Mouse (Mus musculus) liver, adult (tissue): ENCODE measurements around the gene Cpm.

ENCODE experiments used
- GATA4 ChIP-seq: IDR thresholded peaks from 2 replicates; pipeline ENCODE4 v1.6.1; 2014; ENCODE audit warnings: mild to moderate bottlenecking, low read length; ENCODE audit not compliant: insufficient replicate concordance

The Cpm gene

GRCm38 (mm10) chr10:117708376-117708775 is 79.1 kb downstream of the Cpm start:
- TF ChIP-seq GATA4: no peak

- TF ChIP-seq GATA4: no peak
These were observed 79.6 kb downstream of the Cpm start for GRCm38 (mm10) chr10:117708856-117709255.

- no peak for TF ChIP-seq GATA4
These were observed 80.1 kb downstream of the Cpm start for GRCm38 (mm10) chr10:117709326-117709830.

GRCm38 (mm10) chr10:117709930-117710603 is 80.8 kb downstream of the Cpm start:
- no peak for TF ChIP-seq GATA4

GRCm38 (mm10) chr10:117710604-117711141 is 81.4 kb downstream of the Cpm start, which contains the start of gene Mdm2:
Gene Mdm2 (minus strand): TSS chr10:117710758.
- no peak; the same call in 1 of the 2 replicates for TF ChIP-seq GATA4

GRCm38 (mm10) chr10:117711408-117711807 is 82.1 kb downstream of the Cpm start:
- TF ChIP-seq GATA4: no peak

- TF ChIP-seq GATA4: no peak
These were observed 83.0 kb downstream of the Cpm start for GRCm38 (mm10) chr10:117712191-117712754.

- TF ChIP-seq GATA4: no peak
These were observed 83.6 kb downstream of the Cpm start for GRCm38 (mm10) chr10:117712871-117713270.

- TF ChIP-seq GATA4: no peak
These were observed 84.2 kb downstream of the Cpm start for GRCm38 (mm10) chr10:117713466-117713865.

- no peak for TF ChIP-seq GATA4
These were observed 84.8 kb downstream of the Cpm start for GRCm38 (mm10) chr10:117714048-117714545.

GRCm38 (mm10) chr10:117714928-117715500 is 85.7 kb downstream of the Cpm start:
- no peak for TF ChIP-seq GATA4

GRCm38 (mm10) chr10:117716686-117717085 is 87.4 kb downstream of the Cpm start:
- no peak for TF ChIP-seq GATA4

GRCm38 (mm10) chr10:117717583-117717982 is 88.3 kb downstream of the Cpm start:
- TF ChIP-seq GATA4: no peak

GRCm38 (mm10) chr10:117718161-117719119 is 89.1 kb downstream of the Cpm start:
- no peak for TF ChIP-seq GATA4
